Mouse (Mus musculus): ENCODE measurements around the gene BC005624. TPM values are rescaled to one million over a fixed set of nuclear protein-coding genes. Genes with fewer than 3 reads are reported as not detected.

BC005624 gene
- polyA plus RNA-seq (2015; fragmentation: Nextera tagmentation; extraction: Ambion mirVana): 41.0 and 43.6 TPM in 2 replicates

- no peaks in the 10 kb centered on the region for H3K27me3 ChIP-seq (replicated peaks; ENCODE audit: insufficient read depth, low read length)
- peak; percentile 100 for DNase-seq (ENCODE audit: low spot score)
- no peaks in the 10 kb centered on the region for H3K9me3 ChIP-seq (ENCODE audit: low read length)
- peaks cover 12% of the 10 kb centered on the region; the same call in 1 of the 2 replicates for H3K4me1 ChIP-seq (ENCODE audit: insufficient read depth, low read depth, low read length)
- peak within 1 kb of the TSS; percentile 47; the same call in 1 of the 2 replicates for H3K27ac ChIP-seq (ENCODE audit: low read length)
- peaks cover under 1% of the 10 kb centered on the region; the same call in 1 of the 2 replicates for H3K36me3 ChIP-seq (ENCODE audit: insufficient read depth, low read length)
- H3K4me3 ChIP-seq (ENCODE audit: low read depth, low read length): peak within 1 kb of the TSS; percentile 77
- ATAC-seq: peak; percentile 97
- TF ChIP-seq EP300 (IDR thresholded peaks at IDR 0.05) (no peak), CTCF (IDR thresholded peaks at IDR 0.05) (no peak; the same call in 1 of the 2 replicates)
- under 1% methylated on average over 63 of the region's 66 CpGs for WGBS
- peak within 1 kb of the TSS; percentile 89 for H3K4me2 ChIP-seq (replicated peaks; ENCODE audit: low read depth, low read length)
- H3K9ac ChIP-seq (replicated peaks; ENCODE audit: low read depth): peak within 1 kb of the TSS; percentile 56
These were observed at the start of gene BC005624, which contains the start of gene Usp20 for GRCm38 (mm10) chr2:30981790-30982513. Gene BC005624, minus strand, starts transcription at chr2:30982201. Gene Usp20, plus strand, starts transcription at chr2:30982279.

GRCm38 (mm10) chr2:31026642-31027041 is 44.6 kb upstream of the BC005624 start:
- Histone ChIP-seq H3K4me3 (ENCODE audit: low read depth, low read length) (no peak overlapping the region), H3K27me3 (replicated peaks; ENCODE audit: insufficient read depth, low read length) (no peaks in the 10 kb centered on the region), H3K36me3 (ENCODE audit: insufficient read depth, low read length) (peaks cover 7% of the 10 kb centered on the region; the same call in 1 of the 2 replicates), H3K4me1 (ENCODE audit: insufficient read depth, low read depth, low read length) (no peaks in the 10 kb centered on the region), H3K9ac (replicated peaks; ENCODE audit: low read depth) (no peak overlapping the region), H3K9me3 (ENCODE audit: low read length) (no peaks in the 10 kb centered on the region), H3K27ac (ENCODE audit: low read length) (no peak overlapping the region), H3K4me2 (replicated peaks; ENCODE audit: low read depth, low read length) (no peak overlapping the region)
- ATAC-seq (no peak), DNase-seq (ENCODE audit: low spot score) (no peak)
- 57% methylated on average over 8 of the region's 8 CpGs for WGBS
- TF ChIP-seq CTCF (IDR thresholded peaks at IDR 0.05): no peak
- no peak for TF ChIP-seq EP300 (IDR thresholded peaks at IDR 0.05)

- ATAC-seq (no peak; the same call in 1 of the 2 replicates), DNase-seq (ENCODE audit: low spot score) (no peak)
- H3K27ac ChIP-seq (ENCODE audit: low read length): no peak overlapping the region
- no peaks in the 10 kb centered on the region for H3K27me3 ChIP-seq (replicated peaks; ENCODE audit: insufficient read depth, low read length)
- H3K36me3 ChIP-seq (ENCODE audit: insufficient read depth, low read length): peaks cover 7% of the 10 kb centered on the region; the same call in 1 of the 2 replicates
- H3K4me1 ChIP-seq (ENCODE audit: insufficient read depth, low read depth, low read length): no peaks in the 10 kb centered on the region
- H3K9ac ChIP-seq (replicated peaks; ENCODE audit: low read depth): no peak overlapping the region
- H3K4me2 ChIP-seq (replicated peaks; ENCODE audit: low read depth, low read length): no peak overlapping the region
- no peak overlapping the region for H3K4me3 ChIP-seq (ENCODE audit: low read depth, low read length)
- no peak for TF ChIP-seq EP300 (IDR thresholded peaks at IDR 0.05)
- no peak for TF ChIP-seq CTCF (IDR thresholded peaks at IDR 0.05)
- H3K9me3 ChIP-seq (ENCODE audit: low read length): no peaks in the 10 kb centered on the region
- WGBS: 46% methylated on average over 3 of the region's 3 CpGs
These were observed 43.5 kb upstream of the BC005624 start for GRCm38 (mm10) chr2:31025458-31025857.

- peak; percentile 61 for DNase-seq (ENCODE audit: low spot score)
- no peak overlapping the region for H3K27ac ChIP-seq (ENCODE audit: low read length)
- ATAC-seq: peak; percentile 62
These were observed 42.8 kb upstream of the BC005624 start for GRCm38 (mm10) chr2:31024618-31025370.

GRCm38 (mm10) chr2:31023940-31024339 is 41.9 kb upstream of the BC005624 start:
- TF ChIP-seq CTCF (IDR thresholded peaks at IDR 0.05): no peak
- no peak for TF ChIP-seq EP300 (IDR thresholded peaks at IDR 0.05)
- peaks cover 7% of the 10 kb centered on the region; the same call in 1 of the 2 replicates for H3K36me3 ChIP-seq (ENCODE audit: insufficient read depth, low read length)
- H3K27me3 ChIP-seq (replicated peaks; ENCODE audit: insufficient read depth, low read length): no peaks in the 10 kb centered on the region
- no peak overlapping the region for H3K27ac ChIP-seq (ENCODE audit: low read length)
- no peak for ATAC-seq
- no peak overlapping the region for H3K4me3 ChIP-seq (ENCODE audit: low read depth, low read length)
- 71% methylated on average over 5 of the region's 5 CpGs for WGBS
- H3K4me1 ChIP-seq (ENCODE audit: insufficient read depth, low read depth, low read length): no peaks in the 10 kb centered on the region
- H3K9ac ChIP-seq (replicated peaks; ENCODE audit: low read depth): no peak overlapping the region
- no peaks in the 10 kb centered on the region for H3K9me3 ChIP-seq (ENCODE audit: low read length)
- no peak for DNase-seq (ENCODE audit: low spot score)
- H3K4me2 ChIP-seq (replicated peaks; ENCODE audit: low read depth, low read length): no peak overlapping the region

More at GRCm38 (mm10) chr2:31024618-31025370, 42.8 kb upstream of the BC005624 start:
- Histone ChIP-seq H3K9ac (replicated peaks; ENCODE audit: low read depth) (no peak overlapping the region), H3K9me3 (ENCODE audit: low read length) (no peaks in the 10 kb centered on the region), H3K4me3 (ENCODE audit: low read depth, low read length) (no peak overlapping the region), H3K27me3 (replicated peaks; ENCODE audit: insufficient read depth, low read length) (no peaks in the 10 kb centered on the region), H3K36me3 (ENCODE audit: insufficient read depth, low read length) (peaks cover 7% of the 10 kb centered on the region; the same call in 1 of the 2 replicates), H3K4me2 (replicated peaks; ENCODE audit: low read depth, low read length) (no peak overlapping the region), H3K4me1 (ENCODE audit: insufficient read depth, low read depth, low read length) (no peaks in the 10 kb centered on the region)
- TF ChIP-seq EP300 (IDR thresholded peaks at IDR 0.05) (no peak), CTCF (IDR thresholded peaks at IDR 0.05) (peak; percentile 94)
- 27% methylated on average over 5 of the region's 5 CpGs for WGBS

- H3K27ac ChIP-seq (ENCODE audit: low read length): no peak overlapping the region
- H3K27me3 ChIP-seq (replicated peaks; ENCODE audit: insufficient read depth, low read length): no peaks in the 10 kb centered on the region
- ATAC-seq (no peak), DNase-seq (ENCODE audit: low spot score) (no peak)
- no peak overlapping the region for H3K9ac ChIP-seq (replicated peaks; ENCODE audit: low read depth)
- WGBS: 79% methylated on average over 2 of the region's 2 CpGs
- no peak for TF ChIP-seq EP300 (IDR thresholded peaks at IDR 0.05)
- TF ChIP-seq CTCF (IDR thresholded peaks at IDR 0.05): no peak
- peaks cover 6% of the 10 kb centered on the region; the same call in 1 of the 2 replicates for H3K36me3 ChIP-seq (ENCODE audit: insufficient read depth, low read length)
- H3K4me1 ChIP-seq (ENCODE audit: insufficient read depth, low read depth, low read length): no peaks in the 10 kb centered on the region
- no peaks in the 10 kb centered on the region for H3K9me3 ChIP-seq (ENCODE audit: low read length)
- H3K4me3 ChIP-seq (ENCODE audit: low read depth, low read length): no peak overlapping the region
- H3K4me2 ChIP-seq (replicated peaks; ENCODE audit: low read depth, low read length): no peak overlapping the region
These were observed 38.2 kb upstream of the BC005624 start for GRCm38 (mm10) chr2:31020202-31020601.

Measured in lung, postnatal 0 days (tissue).